Mouse (Mus musculus): Measurements from ENCODE around the gene Ccdc171.

GRCm38 (mm10) chr4:83587563-83587962 lies 62.2 kb downstream of the Ccdc171 start:
- no peak for TF ChIP-seq EP300 (optimal IDR thresholded peaks at IDR 0.05)
- no peak for TF ChIP-seq CTCF (IDR thresholded peaks at IDR 0.05; ENCODE audit: low read depth)
